Mouse (Mus musculus) small intestine, adult 2 months (tissue): ENCODE measurements around the gene Lrrc43.

Experiments used
- CTCF ChIP-seq: fragments of 200-500 bp; IDR thresholded peaks from 2 replicates; pipeline ENCODE4 v1.5.1; 2012; ENCODE audit warnings: low read depth, mild to moderate bottlenecking, control low read depth, inconsistent platforms, low read length, moderate library complexity, mixed read lengths; ENCODE audit not compliant: insufficient replicate concordance, insufficient read length; ENCODE audit errors: extremely low read depth
- POLR2A ChIP-seq: fragments of 200-500 bp; IDR thresholded peaks from 2 replicates; pipeline ENCODE4 v1.6.1; 2012; ENCODE audit warnings: low read depth, mild to moderate bottlenecking, control low read depth, inconsistent platforms, low read length, moderate library complexity

GRCm38 (mm10) chr5:123555693-123556092 lies 66.6 kb downstream of the Lrrc43 start:
- TF ChIP-seq CTCF (no peak), POLR2A (no peak)
